Mouse (Mus musculus): ENCODE data around the gene P2ry4. TPM values are rescaled to one million over a fixed set of nuclear protein-coding genes. Genes with fewer than 3 reads are reported as not detected.

The P2ry4 gene
- polyA plus RNA-seq, 1 experiment = not detected

- TF ChIP-seq USF1 (IDR thresholded peaks at IDR 0.05; ENCODE audit: low read depth) (no peak), MYOG (IDR thresholded peaks at IDR 0.05; ENCODE audit: control insufficient read depth, extremely low read depth, insufficient read length) (no peak), FOSL1 (IDR thresholded peaks at IDR 0.05; ENCODE audit: insufficient read depth, low read length, poor library complexity, severe bottlenecking) (no peak), CTCF (IDR thresholded peaks at IDR 0.05; ENCODE audit: control insufficient read depth, insufficient read depth, insufficient read length) (no peak), MAX (IDR thresholded peaks at IDR 0.05) (no peak), MYOD1 (IDR thresholded peaks at IDR 0.05; ENCODE audit: control insufficient read depth, insufficient read length, low read depth) (no peak), CEBPB (IDR thresholded peaks at IDR 0.05; ENCODE audit: low read depth) (no peak)
- Histone ChIP-seq H3K36me3 (ENCODE audit: control insufficient read depth, insufficient read depth) (peaks cover 17% of the 10 kb centered on the region), H3K79me2 (ENCODE audit: control insufficient read depth, insufficient read depth) (peaks cover 50% of the 10 kb centered on the region), H3ac (ENCODE audit: control insufficient read depth, insufficient read length, low read depth) (no peak overlapping the region), H3K27me3 (ENCODE audit: control insufficient read depth, insufficient read depth, insufficient read length) (no peaks in the 10 kb centered on the region), H3K79me3 (ENCODE audit: low read depth) (peaks cover 40% of the 10 kb centered on the region), H3K4me3 (ENCODE audit: insufficient read depth, poor library complexity, severe bottlenecking) (peak overlapping the region; percentile 60)
These were observed 30.5 kb upstream of the P2ry4 start for GRCm38 (mm10) chrX:100625146-100625545.

DNA sequence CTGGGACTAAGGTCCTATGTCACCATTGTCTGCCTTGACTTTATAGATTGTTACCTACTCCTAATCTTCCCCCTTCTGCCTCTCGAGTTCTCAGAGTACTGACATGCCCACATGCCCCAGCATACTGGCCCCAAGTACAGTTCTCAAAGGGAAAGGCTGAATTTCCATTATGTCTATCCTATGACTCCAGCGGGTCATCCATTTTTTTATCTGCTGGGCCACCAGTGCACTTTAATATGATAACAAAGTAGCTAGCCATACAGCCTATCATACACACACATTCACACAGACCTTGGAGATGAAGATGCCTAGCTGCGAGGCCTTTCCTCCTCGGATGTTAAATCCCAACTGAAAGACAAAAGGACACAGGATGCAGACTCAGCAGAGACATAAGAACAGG is 29.6 kb upstream of the P2ry4 start:
- peaks cover 34% of the 10 kb centered on the region for H3K79me3 ChIP-seq (ENCODE audit: low read depth)
- no peaks in the 10 kb centered on the region for H3K27me3 ChIP-seq (ENCODE audit: control insufficient read depth, insufficient read depth, insufficient read length)
- H3K4me3 ChIP-seq (ENCODE audit: insufficient read depth, poor library complexity, severe bottlenecking) = no peak overlapping the region
- no peak for TF ChIP-seq MYOD1 (IDR thresholded peaks at IDR 0.05; ENCODE audit: control insufficient read depth, insufficient read length, low read depth)
- TF ChIP-seq FOSL1 (IDR thresholded peaks at IDR 0.05; ENCODE audit: insufficient read depth, low read length, poor library complexity, severe bottlenecking) = no peak
- no peak for TF ChIP-seq USF1 (IDR thresholded peaks at IDR 0.05; ENCODE audit: low read depth)
- TF ChIP-seq CEBPB (IDR thresholded peaks at IDR 0.05; ENCODE audit: low read depth) = no peak
- TF ChIP-seq CTCF (IDR thresholded peaks at IDR 0.05; ENCODE audit: control insufficient read depth, insufficient read depth, insufficient read length) = no peak
- TF ChIP-seq MAX (IDR thresholded peaks at IDR 0.05) = no peak
- no peak for TF ChIP-seq MYOG (IDR thresholded peaks at IDR 0.05; ENCODE audit: control insufficient read depth, extremely low read depth, insufficient read length)
- H3K79me2 ChIP-seq (ENCODE audit: control insufficient read depth, insufficient read depth) = peaks cover 41% of the 10 kb centered on the region
- H3K36me3 ChIP-seq (ENCODE audit: control insufficient read depth, insufficient read depth) = peaks cover 17% of the 10 kb centered on the region
- H3ac ChIP-seq (ENCODE audit: control insufficient read depth, insufficient read length, low read depth) = no peak overlapping the region

DNA sequence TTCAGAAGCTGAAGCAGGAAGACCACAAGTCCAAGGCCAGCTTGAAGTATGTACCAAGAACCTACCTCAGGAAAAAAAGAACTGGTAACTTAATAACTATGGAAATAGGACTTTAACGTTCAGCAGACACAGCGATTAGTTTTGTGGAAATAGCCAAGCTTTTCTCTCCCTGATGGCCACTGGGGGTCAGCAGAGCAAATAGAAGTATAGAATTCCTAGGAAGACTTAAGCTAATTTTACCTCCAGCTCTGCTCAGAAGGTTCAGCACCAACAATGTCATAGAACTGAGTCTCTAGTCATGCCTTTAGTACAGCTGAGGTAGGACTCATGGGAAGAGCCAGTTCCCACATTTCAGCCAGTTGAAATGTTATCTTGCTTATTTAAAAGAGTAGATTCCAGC is 26.7 kb upstream of the P2ry4 start:
- Histone ChIP-seq H3ac (ENCODE audit: control insufficient read depth, insufficient read length, low read depth) (no peak overlapping the region), H3K79me3 (ENCODE audit: low read depth) (peaks cover 9% of the 10 kb centered on the region), H3K79me2 (ENCODE audit: control insufficient read depth, insufficient read depth) (peaks cover 12% of the 10 kb centered on the region), H3K27me3 (ENCODE audit: control insufficient read depth, insufficient read depth, insufficient read length) (no peaks in the 10 kb centered on the region), H3K36me3 (ENCODE audit: control insufficient read depth, insufficient read depth) (peaks cover 7% of the 10 kb centered on the region), H3K4me3 (ENCODE audit: insufficient read depth, poor library complexity, severe bottlenecking) (no peak overlapping the region)
- TF ChIP-seq MYOG (IDR thresholded peaks at IDR 0.05; ENCODE audit: control insufficient read depth, extremely low read depth, insufficient read length) (no peak), FOSL1 (IDR thresholded peaks at IDR 0.05; ENCODE audit: insufficient read depth, low read length, poor library complexity, severe bottlenecking) (no peak), CEBPB (IDR thresholded peaks at IDR 0.05; ENCODE audit: low read depth) (no peak), CTCF (IDR thresholded peaks at IDR 0.05; ENCODE audit: control insufficient read depth, insufficient read depth, insufficient read length) (no peak), MYOD1 (IDR thresholded peaks at IDR 0.05; ENCODE audit: control insufficient read depth, insufficient read length, low read depth) (no peak), USF1 (IDR thresholded peaks at IDR 0.05; ENCODE audit: low read depth) (no peak), MAX (IDR thresholded peaks at IDR 0.05) (no peak)

- Histone ChIP-seq H3K4me3 (ENCODE audit: insufficient read depth, poor library complexity, severe bottlenecking) (no peak overlapping the region), H3K36me3 (ENCODE audit: control insufficient read depth, insufficient read depth) (peaks cover 7% of the 10 kb centered on the region), H3K79me2 (ENCODE audit: control insufficient read depth, insufficient read depth) (no peaks in the 10 kb centered on the region), H3K27me3 (ENCODE audit: control insufficient read depth, insufficient read depth, insufficient read length) (no peaks in the 10 kb centered on the region), H3K79me3 (ENCODE audit: low read depth) (no peaks in the 10 kb centered on the region), H3ac (ENCODE audit: control insufficient read depth, insufficient read length, low read depth) (no peak overlapping the region)
- TF ChIP-seq MYOG (IDR thresholded peaks at IDR 0.05; ENCODE audit: control insufficient read depth, extremely low read depth, insufficient read length) (no peak), MAX (IDR thresholded peaks at IDR 0.05) (no peak), USF1 (IDR thresholded peaks at IDR 0.05; ENCODE audit: low read depth) (no peak), CTCF (IDR thresholded peaks at IDR 0.05; ENCODE audit: control insufficient read depth, insufficient read depth, insufficient read length) (no peak), MYOD1 (IDR thresholded peaks at IDR 0.05; ENCODE audit: control insufficient read depth, insufficient read length, low read depth) (no peak), FOSL1 (IDR thresholded peaks at IDR 0.05; ENCODE audit: insufficient read depth, low read length, poor library complexity, severe bottlenecking) (no peak), CEBPB (IDR thresholded peaks at IDR 0.05; ENCODE audit: low read depth) (no peak)
These were observed 23.8 kb upstream of the P2ry4 start for GRCm38 (mm10) chrX:100618488-100618887.

- no peaks in the 10 kb centered on the region for H3K27me3 ChIP-seq (ENCODE audit: control insufficient read depth, insufficient read depth, insufficient read length)
- no peaks in the 10 kb centered on the region for H3K36me3 ChIP-seq (ENCODE audit: control insufficient read depth, insufficient read depth)
- no peaks in the 10 kb centered on the region for H3K79me2 ChIP-seq (ENCODE audit: control insufficient read depth, insufficient read depth)
- no peaks in the 10 kb centered on the region for H3K79me3 ChIP-seq (ENCODE audit: low read depth)
- no peak for TF ChIP-seq CEBPB (IDR thresholded peaks at IDR 0.05; ENCODE audit: low read depth)
- no peak for TF ChIP-seq FOSL1 (IDR thresholded peaks at IDR 0.05; ENCODE audit: insufficient read depth, low read length, poor library complexity, severe bottlenecking)
- no peak for TF ChIP-seq MAX (IDR thresholded peaks at IDR 0.05)
- TF ChIP-seq MYOG (IDR thresholded peaks at IDR 0.05; ENCODE audit: control insufficient read depth, extremely low read depth, insufficient read length) = no peak
- no peak for TF ChIP-seq USF1 (IDR thresholded peaks at IDR 0.05; ENCODE audit: low read depth)
- TF ChIP-seq MYOD1 (IDR thresholded peaks at IDR 0.05; ENCODE audit: control insufficient read depth, insufficient read length, low read depth) = no peak
- TF ChIP-seq CTCF (IDR thresholded peaks at IDR 0.05; ENCODE audit: control insufficient read depth, insufficient read depth, insufficient read length) = no peak
- H3K4me3 ChIP-seq (ENCODE audit: insufficient read depth, poor library complexity, severe bottlenecking) = no peak within 1 kb of the TSS
- no peak within 1 kb of the TSS for H3ac ChIP-seq (ENCODE audit: control insufficient read depth, insufficient read length, low read depth)
These were observed 10.6 kb upstream of the P2ry4 start, which contains the start of gene Arr3 for GRCm38 (mm10) chrX:100605314-100605713. Arr3 (plus strand) TSS chrX:100605497.

- Histone ChIP-seq H3K36me3 (ENCODE audit: control insufficient read depth, insufficient read depth) (no peaks in the 10 kb centered on the region), H3K27me3 (ENCODE audit: control insufficient read depth, insufficient read depth, insufficient read length) (no peaks in the 10 kb centered on the region)
These were observed 5.1 kb upstream of the P2ry4 start for GRCm38 (mm10) chrX:100599755-100600154.

More at GRCm38 (mm10) chrX:100599755-100600154, 5.1 kb upstream of the P2ry4 start:
- no peaks in the 10 kb centered on the region for H3K79me2 ChIP-seq (ENCODE audit: control insufficient read depth, insufficient read depth)
- TF ChIP-seq CTCF (IDR thresholded peaks at IDR 0.05; ENCODE audit: control insufficient read depth, insufficient read depth, insufficient read length) = no peak
- no peak for TF ChIP-seq MAX (IDR thresholded peaks at IDR 0.05)
- TF ChIP-seq USF1 (IDR thresholded peaks at IDR 0.05; ENCODE audit: low read depth) = no peak
- no peak for TF ChIP-seq MYOD1 (IDR thresholded peaks at IDR 0.05; ENCODE audit: control insufficient read depth, insufficient read length, low read depth)
- TF ChIP-seq CEBPB (IDR thresholded peaks at IDR 0.05; ENCODE audit: low read depth) = no peak
- TF ChIP-seq MYOG (IDR thresholded peaks at IDR 0.05; ENCODE audit: control insufficient read depth, extremely low read depth, insufficient read length) = no peak
- TF ChIP-seq FOSL1 (IDR thresholded peaks at IDR 0.05; ENCODE audit: insufficient read depth, low read length, poor library complexity, severe bottlenecking) = no peak
- H3K79me3 ChIP-seq (ENCODE audit: low read depth) = no peaks in the 10 kb centered on the region
- H3ac ChIP-seq (ENCODE audit: control insufficient read depth, insufficient read length, low read depth) = no peak overlapping the region
- H3K4me3 ChIP-seq (ENCODE audit: insufficient read depth, poor library complexity, severe bottlenecking) = no peak overlapping the region

All from C2C12 (cell line).